In the genomic region with DNA sequence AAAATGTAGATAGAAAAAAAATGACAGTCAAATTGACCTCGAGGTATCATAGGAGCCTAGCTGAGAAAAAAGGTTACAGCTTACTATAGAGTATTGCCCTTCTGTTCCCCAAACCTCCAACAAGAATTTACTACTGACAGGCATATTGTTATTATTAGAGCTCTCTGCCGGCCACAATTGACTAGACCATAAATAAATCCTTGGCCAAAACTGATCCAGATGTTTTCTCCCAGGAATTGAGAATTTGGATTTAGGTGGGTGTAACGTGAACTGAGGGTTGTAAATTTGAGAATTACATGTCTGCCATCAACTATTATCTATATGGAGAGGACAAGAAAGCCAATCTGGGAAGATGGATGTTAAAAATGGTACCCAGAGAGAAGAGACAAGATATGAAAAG, we compare ENCODE assay signal across 28 mouse cellular contexts.
"Had no signal": no experiment of that assay in that cellular context is flagged by ENCODE, and none has a peak within 500 bp of the region (broad histone marks: within the 10 kb centered on the region; RNA-seq: fewer than 3 reads in every experiment).

No protein-coding gene starts in this region.

- H3K9me3 ChIP-seq: heart, embryonic 10.5 days; heart, embryonic 12.5 days; hindbrain, embryonic 10.5 days; hindbrain, embryonic 12.5 days; kidney, embryonic 15.5 days; limb, embryonic 12.5 days; liver, embryonic 13.5 days; liver, embryonic 15.5 days had no signal

- H3K9ac ChIP-seq: heart, embryonic 12.5 days; hindbrain, embryonic 12.5 days; hindbrain, embryonic 14.5 days; kidney, embryonic 15.5 days; limb, embryonic 12.5 days; liver, embryonic 13.5 days; liver, embryonic 15.5 days; liver, postnatal 0 days had no signal

- ATAC-seq: hindbrain, embryonic 16.5 days; intestine, embryonic 16.5 days; liver, postnatal 0 days had no signal

- H3K27me3 ChIP-seq: heart, embryonic 12.5 days; hindbrain, embryonic 12.5 days; kidney, embryonic 15.5 days; liver, embryonic 13.5 days; liver, embryonic 15.5 days had no signal

- H3K4me1 ChIP-seq: limb, embryonic 12.5 days; liver, embryonic 13.5 days; liver, embryonic 15.5 days had no signal

- H3K27ac ChIP-seq: gastrocnemius, adult 2 months; heart, embryonic 10.5 days; hindbrain, embryonic 10.5 days; hindbrain, embryonic 12.5 days; hindbrain, embryonic 14.5 days; kidney, embryonic 15.5 days; kidney, postnatal 0 days; limb, embryonic 12.5 days; liver, embryonic 13.5 days; liver, embryonic 15.5 days had no signal

- DNase-seq: gastrocnemius, adult 2 months; gastrocnemius, postnatal 10 days; gastrocnemius, postnatal 25 days; heart, adult 18-20 months; heart, postnatal 10 days; heart, postnatal 4 days; kidney, adult 11 months; kidney, adult 2 months; kidney, adult 9 months; kidney, postnatal 14 days; kidney, postnatal 36 days; layer of hippocampus, adult 9-11 months; layer of hippocampus, postnatal 36 days; liver; liver, embryonic 13.5 days; liver, postnatal 0 days had no signal

- H3K4me2 ChIP-seq: heart, embryonic 12.5 days; hindbrain, embryonic 12.5 days; hindbrain, embryonic 14.5 days; kidney, embryonic 15.5 days; limb, embryonic 12.5 days; liver, embryonic 11.5 days; liver, embryonic 13.5 days; liver, embryonic 15.5 days had no signal

- H3K36me3 ChIP-seq: heart, embryonic 10.5 days; heart, embryonic 12.5 days; hindbrain, embryonic 10.5 days; hindbrain, embryonic 12.5 days; kidney, embryonic 15.5 days; limb, embryonic 12.5 days; liver, embryonic 13.5 days; liver, embryonic 15.5 days had no signal

- H3K4me3 ChIP-seq: gastrocnemius, adult 2 months; heart, embryonic 10.5 days; heart, embryonic 12.5 days; hindbrain, embryonic 10.5 days; hindbrain, embryonic 12.5 days; kidney, embryonic 15.5 days; limb, embryonic 12.5 days; liver, embryonic 13.5 days; liver, embryonic 15.5 days had no signal
